Mouse (Mus musculus): ENCODE results near the gene Cdk9.

GRCm38 (mm10) chr2:32683701-32684100 is 29.2 kb downstream of the Cdk9 start:
- TF ChIP-seq CTCF (conservative IDR thresholded peaks at IDR 0.05; ENCODE audit: low read length) (no peak), POU5F1 (IDR thresholded peaks at IDR 0.05; ENCODE audit: borderline replicate concordance, low read length) (no peak)

Data from E14TG2a.4 (cell line).